Mouse (Mus musculus): ENCODE measurements around the gene Shf. TPM values are rescaled to one million over a fixed set of nuclear protein-coding genes. Genes with fewer than 3 reads are reported as not detected.

Gene Shf
- polyA plus RNA-seq, 1 experiment from 2014 or later, result 17.9 TPM

GRCm38 (mm10) chr2:122365244-122365866 lies 3.6 kb downstream of the Shf start:
- peaks cover 34% of the 10 kb centered on the region for H3K4me1 ChIP-seq (replicated peaks; ENCODE audit: control insufficient read depth, insufficient read depth, low read length)
- H3K4me3 ChIP-seq (replicated peaks; ENCODE audit: low read length), result no peak overlapping the region
- no peaks in the 10 kb centered on the region for H3K9me3 ChIP-seq (ENCODE audit: control insufficient read depth, low read length)
- 0 out of 2 replicates have a peak overlapping the region, but pooled peaks have one; percentile 36 for H3K27ac ChIP-seq
- H3K27me3 ChIP-seq (ENCODE audit: control insufficient read depth, insufficient read depth, low read length), result peaks cover 4% of the 10 kb centered on the region; the same call in 1 of the 2 replicates
- ATAC-seq (ENCODE audit: low FRiP score) (no peak), DNase-seq (ENCODE audit: low spot score) (no peak)
- WGBS, result 87% methylated on average over 10 of the region's 10 CpGs
- H3K9ac ChIP-seq, result no peak overlapping the region
- peak overlapping the region; percentile 84 for H3K4me2 ChIP-seq (replicated peaks)
- no peaks in the 10 kb centered on the region for H3K36me3 ChIP-seq (replicated peaks; ENCODE audit: control insufficient read depth, insufficient read depth)

GRCm38 (mm10) chr2:122364352-122364944 lies 4.5 kb downstream of the Shf start:
- DNase-seq (ENCODE audit: low spot score), result no peak
- no peak for ATAC-seq (ENCODE audit: low FRiP score)
- H3K36me3 ChIP-seq (replicated peaks; ENCODE audit: control insufficient read depth, insufficient read depth), result 0 out of 2 replicates have a peak, but pooled peaks cover 3% of the 10 kb centered on the region
- no peak overlapping the region for H3K27ac ChIP-seq
- H3K4me2 ChIP-seq (replicated peaks), result no peak overlapping the region
- H3K9me3 ChIP-seq (ENCODE audit: control insufficient read depth, low read length), result no peaks in the 10 kb centered on the region
- H3K4me1 ChIP-seq (replicated peaks; ENCODE audit: control insufficient read depth, insufficient read depth, low read length), result peaks cover 30% of the 10 kb centered on the region
- 84% methylated on average over 3 of the region's 3 CpGs for WGBS
- no peak overlapping the region for H3K9ac ChIP-seq
- H3K4me3 ChIP-seq (replicated peaks; ENCODE audit: low read length), result no peak overlapping the region
- no peaks in the 10 kb centered on the region for H3K27me3 ChIP-seq (ENCODE audit: control insufficient read depth, insufficient read depth, low read length)

GRCm38 (mm10) chr2:122362622-122363523 lies 6.1 kb downstream of the Shf start:
- H3K27me3 ChIP-seq (ENCODE audit: control insufficient read depth, insufficient read depth, low read length), result no peaks in the 10 kb centered on the region
- 73% methylated on average over 13 of the region's 13 CpGs for WGBS
- no peak overlapping the region for H3K4me3 ChIP-seq (replicated peaks; ENCODE audit: low read length)
- no peak overlapping the region for H3K4me2 ChIP-seq (replicated peaks)
- ATAC-seq (ENCODE audit: low FRiP score) (no peak), DNase-seq (ENCODE audit: low spot score) (no peak)
- no peaks in the 10 kb centered on the region for H3K9me3 ChIP-seq (ENCODE audit: control insufficient read depth, low read length)
- H3K27ac ChIP-seq, result no peak overlapping the region
- H3K4me1 ChIP-seq (replicated peaks; ENCODE audit: control insufficient read depth, insufficient read depth, low read length), result peaks cover 28% of the 10 kb centered on the region
- peaks cover 14% of the 10 kb centered on the region for H3K36me3 ChIP-seq (replicated peaks; ENCODE audit: control insufficient read depth, insufficient read depth)
- no peak overlapping the region for H3K9ac ChIP-seq

GRCm38 (mm10) chr2:122361868-122362621 lies 6.9 kb downstream of the Shf start:
- H3K9me3 ChIP-seq (ENCODE audit: control insufficient read depth, low read length), result no peaks in the 10 kb centered on the region
- H3K27me3 ChIP-seq (ENCODE audit: control insufficient read depth, insufficient read depth, low read length), result no peaks in the 10 kb centered on the region
- 60% methylated on average over 10 of the region's 10 CpGs for WGBS
- peaks cover 23% of the 10 kb centered on the region for H3K36me3 ChIP-seq (replicated peaks; ENCODE audit: control insufficient read depth, insufficient read depth)
- H3K4me3 ChIP-seq (replicated peaks; ENCODE audit: low read length), result no peak overlapping the region
- H3K9ac ChIP-seq, result no peak overlapping the region
- peaks cover 21% of the 10 kb centered on the region for H3K4me1 ChIP-seq (replicated peaks; ENCODE audit: control insufficient read depth, insufficient read depth, low read length)
- no peak overlapping the region for H3K27ac ChIP-seq
- DNase-seq (ENCODE audit: low spot score) (no peak), ATAC-seq (ENCODE audit: low FRiP score) (no peak)
- no peak overlapping the region for H3K4me2 ChIP-seq (replicated peaks)

DNA sequence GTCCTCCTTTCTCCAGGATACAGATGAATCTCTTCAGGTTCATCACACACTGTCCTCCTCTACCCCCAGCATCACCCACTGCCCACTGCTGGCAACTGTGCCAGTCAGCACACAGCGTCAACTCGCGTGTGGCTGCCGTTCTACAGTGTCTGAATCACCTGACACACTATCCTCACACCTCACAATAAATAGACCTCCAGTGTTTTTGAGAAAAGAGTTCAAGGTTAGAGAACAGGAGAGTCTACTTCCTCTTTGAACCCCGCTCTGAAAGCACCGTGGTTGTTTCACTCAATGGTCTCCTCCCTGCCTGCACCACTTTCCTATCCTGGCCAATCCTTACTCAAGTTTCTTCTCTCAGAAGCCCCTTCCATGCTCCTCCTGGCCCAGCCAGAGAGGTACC lies 7.8 kb downstream of the Shf start:
- WGBS, result 91% methylated on average over 6 of the region's 6 CpGs
- no peak for ATAC-seq (ENCODE audit: low FRiP score)

DNA sequence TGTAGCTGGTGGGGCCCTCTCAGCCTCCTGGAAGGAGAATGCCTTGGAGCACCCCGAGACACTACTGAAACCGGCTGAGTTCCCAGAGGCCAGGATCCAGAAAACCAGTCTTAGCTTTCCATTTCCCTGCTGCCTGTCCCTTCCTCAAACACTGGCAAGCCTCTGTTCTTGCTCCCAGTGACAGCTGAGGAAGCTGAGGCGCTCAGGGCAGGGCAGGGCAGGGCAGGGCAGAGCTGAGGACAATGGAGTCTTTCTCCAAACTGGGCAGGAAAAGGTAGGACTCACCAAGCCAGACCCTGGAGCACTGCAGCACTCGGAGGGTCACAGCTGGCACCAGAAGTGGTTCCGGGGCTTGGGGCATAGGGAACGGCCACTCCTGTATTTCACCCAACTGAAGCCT lies 8.7 kb downstream of the Shf start:
- H3K4me3 ChIP-seq (replicated peaks; ENCODE audit: low read length), result no peak overlapping the region
- DNase-seq (ENCODE audit: low spot score) (no peak), ATAC-seq (ENCODE audit: low FRiP score) (no peak)
- no peak overlapping the region for H3K4me2 ChIP-seq (replicated peaks)
- 88% methylated on average over 6 of the region's 6 CpGs for whole genome bisulfite sequencing
- peaks cover 35% of the 10 kb centered on the region for H3K36me3 ChIP-seq (replicated peaks; ENCODE audit: control insufficient read depth, insufficient read depth)
- no peaks in the 10 kb centered on the region for H3K27me3 ChIP-seq (ENCODE audit: control insufficient read depth, insufficient read depth, low read length)
- no peaks in the 10 kb centered on the region for H3K9me3 ChIP-seq (ENCODE audit: control insufficient read depth, low read length)
- peaks cover 4% of the 10 kb centered on the region for H3K4me1 ChIP-seq (replicated peaks; ENCODE audit: control insufficient read depth, insufficient read depth, low read length)
- no peak overlapping the region for H3K27ac ChIP-seq
- H3K9ac ChIP-seq, result no peak overlapping the region

More for the DNA sequence above, 7.8 kb downstream of the Shf start:
- Histone ChIP-seq H3K9me3 (ENCODE audit: control insufficient read depth, low read length) (no peaks in the 10 kb centered on the region), H3K4me2 (replicated peaks) (no peak overlapping the region), H3K27me3 (ENCODE audit: control insufficient read depth, insufficient read depth, low read length) (no peaks in the 10 kb centered on the region), H3K36me3 (replicated peaks; ENCODE audit: control insufficient read depth, insufficient read depth) (peaks cover 31% of the 10 kb centered on the region), H3K27ac (no peak overlapping the region), H3K9ac (no peak overlapping the region), H3K4me3 (replicated peaks; ENCODE audit: low read length) (no peak overlapping the region), H3K4me1 (replicated peaks; ENCODE audit: control insufficient read depth, insufficient read depth, low read length) (peaks cover 12% of the 10 kb centered on the region)
- DNase-seq (ENCODE audit: low spot score), result no peak

DNA sequence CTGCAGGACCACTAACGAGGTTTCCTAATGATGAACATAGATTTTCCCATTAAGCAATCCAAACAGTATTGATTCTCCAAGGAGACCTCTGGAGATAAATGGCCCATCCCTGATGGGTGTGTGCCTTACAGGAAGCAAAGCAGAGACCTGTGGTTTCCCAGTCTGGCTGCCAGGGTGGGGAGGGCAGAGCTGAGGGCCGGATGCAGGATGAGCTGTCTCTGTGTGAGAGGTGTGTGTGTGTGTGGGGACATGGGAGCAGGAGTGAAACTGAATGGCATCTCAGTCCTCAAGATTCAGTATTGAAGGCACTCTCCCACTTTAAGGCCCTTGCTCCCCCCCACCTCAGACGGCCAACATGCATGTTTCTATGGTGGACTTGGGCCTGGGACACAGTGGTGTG lies 12.8 kb downstream of the Shf start:
- ATAC-seq (ENCODE audit: low FRiP score), result no peak
- Histone ChIP-seq H3K27ac (no peak overlapping the region), H3K4me1 (replicated peaks; ENCODE audit: control insufficient read depth, insufficient read depth, low read length) (peaks cover 38% of the 10 kb centered on the region), H3K4me3 (replicated peaks; ENCODE audit: low read length) (no peak overlapping the region), H3K9ac (no peak overlapping the region), H3K27me3 (ENCODE audit: control insufficient read depth, insufficient read depth, low read length) (no peaks in the 10 kb centered on the region), H3K9me3 (ENCODE audit: control insufficient read depth, low read length) (no peaks in the 10 kb centered on the region), H3K36me3 (replicated peaks; ENCODE audit: control insufficient read depth, insufficient read depth) (peaks cover 49% of the 10 kb centered on the region), H3K4me2 (replicated peaks) (no peak overlapping the region)
- no peak for DNase-seq (ENCODE audit: low spot score)
- WGBS, result 68% methylated on average over 3 of the region's 3 CpGs

DNA sequence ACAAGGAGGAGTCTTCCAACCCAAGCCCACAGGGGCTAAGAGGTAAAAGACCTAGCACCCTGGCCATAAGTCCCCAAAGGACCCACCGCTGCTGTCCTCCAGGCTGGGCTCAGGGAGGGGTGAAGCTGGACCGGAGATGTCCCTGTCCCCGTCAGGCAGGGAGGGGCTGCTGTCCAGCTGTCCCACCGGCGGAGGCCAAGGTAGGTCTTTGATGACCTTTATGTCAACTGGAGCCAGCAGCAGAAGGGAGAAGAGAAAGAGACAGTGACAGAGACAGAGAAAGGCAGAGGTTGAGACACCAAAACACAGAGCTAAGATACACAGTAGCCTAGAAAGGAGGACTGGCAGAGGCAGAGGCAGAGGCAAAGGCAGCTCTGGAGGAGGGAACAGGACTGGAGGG lies 13.6 kb downstream of the Shf start:
- Histone ChIP-seq H3K27ac (no peak overlapping the region), H3K4me2 (replicated peaks) (no peak overlapping the region), H3K27me3 (ENCODE audit: control insufficient read depth, insufficient read depth, low read length) (no peaks in the 10 kb centered on the region), H3K9me3 (ENCODE audit: control insufficient read depth, low read length) (no peaks in the 10 kb centered on the region), H3K36me3 (replicated peaks; ENCODE audit: control insufficient read depth, insufficient read depth) (peaks cover 49% of the 10 kb centered on the region), H3K9ac (no peak overlapping the region), H3K4me1 (replicated peaks; ENCODE audit: control insufficient read depth, insufficient read depth, low read length) (peaks cover 42% of the 10 kb centered on the region), H3K4me3 (replicated peaks; ENCODE audit: low read length) (no peak overlapping the region)
- 96% methylated on average over 5 of the region's 5 CpGs for WGBS
- no peak for ATAC-seq (ENCODE audit: low FRiP score)
- DNase-seq (ENCODE audit: low spot score), result no peak
